Mouse (Mus musculus) thymus, postnatal 4 days (tissue): ENCODE data around the gene Rbms1.

Experiments
- DNase-seq: peaks from one replicate; pipeline ENCODE4 v3.0.0; 2021

Rbms1 gene

GRCm38 (mm10) chr2:60706866-60707265 is 256.1 kb downstream of the Rbms1 start:
- no peak for DNase-seq

- no peak for DNase-seq
Measured at GRCm38 (mm10) chr2:60705426-60705825, 257.6 kb downstream of the Rbms1 start.

DNA sequence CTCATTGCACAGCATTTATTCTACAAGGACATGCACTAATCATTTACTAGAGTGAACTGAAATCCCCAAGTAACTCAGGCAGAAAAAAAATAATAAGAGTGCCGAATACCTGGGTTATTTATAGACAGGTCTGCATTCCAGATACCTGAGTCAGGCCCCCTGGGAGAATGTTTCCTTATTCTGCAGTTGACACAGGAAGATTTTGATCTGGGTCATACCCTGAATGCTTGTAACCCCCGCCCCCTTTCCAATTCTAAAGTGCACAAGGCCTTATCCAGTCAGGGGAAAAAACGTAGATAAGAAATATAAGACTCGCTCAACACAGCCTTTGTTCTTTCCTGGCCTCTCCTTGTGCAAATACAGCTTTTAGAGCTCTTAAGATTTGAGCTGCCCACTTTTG is 259.7 kb downstream of the Rbms1 start:
- no peak for DNase-seq

- DNase-seq = no peak
Measured at GRCm38 (mm10) chr2:60700956-60701355, 262.0 kb downstream of the Rbms1 start.
